Mouse (Mus musculus): ENCODE data around the gene Tshz2. TPM values are rescaled to one million over a fixed set of nuclear protein-coding genes. Genes with fewer than 3 reads are reported as not detected.
A peak's percentile ranks its signal among the peaks of the same experiment; 100 is the strongest.

Tshz2 gene
- total RNA-seq, 2 experiments from 2014 or later, result 10.3 to 14.8 TPM

- intact Hi-C loops (cut with DNase I), result no loop called here
- TF ChIP-seq CTCF (IDR thresholded peaks at IDR 0.05), result no peak
- peak overlapping the region; percentile 53 for H3K27ac ChIP-seq
- peak; percentile 55 for DNase-seq
- H3K4me3 ChIP-seq, result no peak overlapping the region
Measured at GRCm38 (mm10) chr2:169686697-169687430, 54.1 kb downstream of the Tshz2 start.

DNA sequence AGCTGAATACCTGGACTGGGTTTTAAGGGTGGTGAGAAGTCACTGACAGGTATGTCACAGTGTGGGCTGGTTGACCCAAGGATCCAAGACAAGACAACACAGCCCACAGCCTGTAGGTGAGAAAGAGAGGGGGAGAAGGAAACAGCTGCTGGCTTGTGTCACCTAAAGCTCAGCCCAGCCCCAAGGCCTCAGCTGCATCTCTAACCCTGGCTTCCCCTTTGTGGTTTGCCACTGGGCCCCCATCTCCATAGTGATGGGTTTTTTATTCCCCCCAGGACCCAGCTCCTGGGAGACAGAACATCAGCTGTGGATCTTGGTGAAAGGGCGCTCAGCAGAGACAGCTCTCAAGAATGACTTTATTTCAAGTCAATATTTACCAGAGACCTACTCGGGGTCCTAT, 57.2 kb downstream of the Tshz2 start:
- no peak overlapping the region for H3K27ac ChIP-seq
- no peak overlapping the region for H3K4me3 ChIP-seq
- TF ChIP-seq CTCF (IDR thresholded peaks at IDR 0.05), result no peak
- no peak for DNase-seq
- intact Hi-C loops (cut with DNase I), result no loop called here

GRCm38 (mm10) chr2:169694494-169694893, 61.7 kb downstream of the Tshz2 start:
- intact Hi-C loops (cut with DNase I), result no loop called here
- peak; percentile 54 for DNase-seq
- TF ChIP-seq CTCF (IDR thresholded peaks at IDR 0.05), result no peak
- peak overlapping the region; percentile 51 for H3K27ac ChIP-seq
- H3K4me3 ChIP-seq, result no peak overlapping the region

- H3K4me3 ChIP-seq, result no peak overlapping the region
- intact Hi-C loops (cut with DNase I), result no loop called here
- TF ChIP-seq CTCF (IDR thresholded peaks at IDR 0.05), result no peak
- peak overlapping the region; percentile 51 for H3K27ac ChIP-seq
- DNase-seq, result no peak
Measured at GRCm38 (mm10) chr2:169695025-169695424, 62.2 kb downstream of the Tshz2 start.

GRCm38 (mm10) chr2:169699141-169699540, 66.3 kb downstream of the Tshz2 start:
- H3K4me3 ChIP-seq, result no peak overlapping the region
- H3K27ac ChIP-seq, result peak overlapping the region; percentile 29; the same call in 1 of the 2 replicates
- DNase-seq, result no peak
- TF ChIP-seq CTCF (IDR thresholded peaks at IDR 0.05), result no peak
- intact Hi-C loops (cut with DNase I), result no loop called here

GRCm38 (mm10) chr2:169699862-169700511, 67.2 kb downstream of the Tshz2 start:
- no peak overlapping the region for H3K4me3 ChIP-seq
- H3K27ac ChIP-seq, result peak overlapping the region; percentile 29
- no peak for TF ChIP-seq CTCF (IDR thresholded peaks at IDR 0.05)
- intact Hi-C loops (cut with DNase I), result no loop called here
- DNase-seq, result peak; percentile 73

GRCm38 (mm10) chr2:169702725-169703486, 70.1 kb downstream of the Tshz2 start:
- no peak for DNase-seq
- Histone ChIP-seq H3K4me3 (no peak overlapping the region), H3K27ac (no peak overlapping the region)
- no peak for TF ChIP-seq CTCF (IDR thresholded peaks at IDR 0.05)
- intact Hi-C loops (cut with DNase I), result no loop called here

- Histone ChIP-seq H3K4me3 (no peak overlapping the region), H3K27ac (peak overlapping the region; percentile 70)
- no peak for DNase-seq
- intact Hi-C loops (cut with DNase I), result no loop called here
- no peak for TF ChIP-seq CTCF (IDR thresholded peaks at IDR 0.05)
Measured at GRCm38 (mm10) chr2:169721793-169722326, 89.0 kb downstream of the Tshz2 start.

DNA sequence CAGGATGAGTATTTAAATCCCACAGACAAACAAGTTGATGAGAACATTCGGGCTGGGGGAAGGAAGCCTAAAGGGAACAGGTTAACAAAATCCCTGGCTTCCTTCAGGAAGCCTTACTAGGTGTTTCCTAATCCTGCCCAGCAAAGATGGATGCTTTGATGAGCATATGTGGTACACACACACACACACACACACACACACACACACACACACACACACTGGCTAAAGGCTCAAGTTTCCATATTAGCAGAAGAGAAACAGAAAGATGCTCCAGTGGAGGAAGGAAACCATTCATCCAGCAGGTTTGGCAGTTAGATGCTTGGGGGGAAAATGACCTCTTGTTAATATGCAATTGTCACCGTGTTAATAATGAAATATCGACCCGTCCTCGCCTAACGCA, 89.5 kb downstream of the Tshz2 start:
- intact Hi-C loops (cut with DNase I), result no loop called here
- peak overlapping the region; percentile 90 for H3K27ac ChIP-seq
- H3K4me3 ChIP-seq, result no peak overlapping the region
- no peak for TF ChIP-seq CTCF (IDR thresholded peaks at IDR 0.05)
- no peak for DNase-seq

DNA sequence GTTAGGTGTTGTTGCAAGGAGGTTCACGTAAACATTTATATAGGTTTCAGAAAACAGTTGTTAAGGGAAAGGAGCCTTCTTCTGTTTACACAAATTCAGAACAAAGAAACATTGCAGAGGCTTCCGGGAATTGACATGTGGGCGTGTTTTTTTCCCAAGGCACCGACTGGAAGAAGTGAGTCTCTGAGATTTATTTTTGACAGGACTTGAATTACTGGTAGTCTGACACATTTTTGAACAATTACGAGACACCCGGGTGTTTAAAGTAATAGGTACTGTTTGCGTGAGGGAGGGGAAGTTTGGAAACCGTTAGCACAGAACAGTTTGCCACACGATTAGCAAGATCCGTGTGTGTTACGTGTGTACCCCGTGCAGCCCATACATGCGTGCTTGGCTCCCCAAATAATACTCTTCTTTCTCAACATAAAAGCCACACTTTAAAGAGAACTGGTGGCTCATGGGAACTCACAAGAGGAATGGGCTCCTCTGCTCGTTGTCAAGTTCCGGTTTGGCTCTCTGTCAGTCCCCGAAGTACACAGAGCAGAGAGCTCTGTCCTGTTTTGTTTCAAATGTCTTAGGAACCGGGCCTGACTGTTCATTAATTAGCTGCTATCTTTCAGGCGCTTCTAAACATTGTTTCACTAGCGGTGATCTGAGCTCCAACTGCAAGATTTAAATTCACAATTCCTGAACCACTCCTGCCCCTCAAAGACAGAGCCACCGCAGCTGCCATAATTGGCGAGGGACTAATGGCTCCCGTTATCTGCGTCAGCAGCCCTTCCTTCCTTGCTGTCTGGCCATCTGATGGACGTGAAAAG, 91.0 kb downstream of the Tshz2 start:
- no peak for TF ChIP-seq CTCF (IDR thresholded peaks at IDR 0.05)
- no peak for DNase-seq
- Histone ChIP-seq H3K27ac (peak overlapping the region; percentile 90), H3K4me3 (peak overlapping the region; percentile 60)
- intact Hi-C loops (cut with DNase I), result loop anchor here (1.0 kb wide), 1 partner anchor 27 kb away; no protein-coding TSS in a partner anchor

DNA sequence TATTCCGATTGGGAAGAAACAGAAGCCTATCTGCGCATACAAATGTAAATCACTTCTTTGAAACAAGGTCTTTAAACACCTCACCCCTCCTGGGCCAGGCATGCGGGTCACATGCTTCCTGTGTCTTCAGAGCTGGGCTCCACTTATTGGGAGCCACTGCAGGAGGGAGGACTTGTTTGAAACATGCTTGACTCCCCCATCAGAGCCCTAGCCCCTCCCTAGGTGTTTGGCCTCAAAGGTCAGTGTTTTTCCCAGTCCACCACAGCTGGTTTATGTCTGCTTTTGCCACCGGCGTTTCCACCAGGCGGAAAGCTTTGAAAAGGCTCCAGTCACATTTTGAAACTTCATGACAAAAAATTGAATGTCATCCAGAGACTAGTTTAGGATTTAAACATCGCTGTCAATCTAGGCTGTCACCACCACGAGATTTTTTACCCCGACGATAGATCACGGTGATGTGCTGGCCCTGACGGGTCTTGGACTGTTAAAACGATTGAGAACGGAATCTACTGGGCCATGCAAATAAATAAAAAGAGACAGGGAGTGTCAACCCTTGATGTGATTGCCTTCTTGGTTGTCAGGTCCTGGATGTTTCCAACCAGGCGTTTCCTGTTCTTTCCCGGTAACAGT, 96.0 kb downstream of the Tshz2 start:
- Histone ChIP-seq H3K4me3 (no peak overlapping the region), H3K27ac (peak overlapping the region; percentile 73)
- intact Hi-C loops (cut with DNase I), result loop anchor here (2.0 kb wide), 1 partner anchor 22 kb away; no protein-coding TSS in a partner anchor
- no peak for TF ChIP-seq CTCF (IDR thresholded peaks at IDR 0.05)
- no peak for DNase-seq
